Mouse (Mus musculus): ENCODE data around the gene Fam136a. TPM values are rescaled to one million over a fixed set of nuclear protein-coding genes. Genes with fewer than 3 reads are reported as not detected.
"Not testable (repeated sequence)": the region's sequence is repeated elsewhere in the genome, so short reads cannot be mapped to it uniquely, and the experiment has no call there.

Fam136a gene
- polyA plus RNA-seq, 1 experiment = 8.9 TPM

- no peak for DNase-seq (ENCODE audit: low read depth in 1 of 2, low spot score in 2 of 2)
- Histone ChIP-seq H3K27ac (ENCODE audit: insufficient read depth, low read length) (no peak overlapping the region), H3K4me1 (ENCODE audit: control insufficient read depth, insufficient read depth, insufficient read length) (peaks cover 4% of the 10 kb centered on the region; the same call in 1 of the 2 replicates), H3K27me3 (ENCODE audit: control insufficient read depth, insufficient read depth, low read length) (no peaks in the 10 kb centered on the region), H3K36me3 (ENCODE audit: control insufficient read depth, insufficient read depth, low read length) (peaks cover 6% of the 10 kb centered on the region), H3K4me3 (ENCODE audit: extremely low read depth, insufficient read depth, insufficient read length) (peak overlapping the region; percentile 90)
- TF ChIP-seq CTCF (IDR thresholded peaks at IDR 0.05; ENCODE audit: extremely low read depth, insufficient read depth, insufficient read length, insufficient replicate concordance) (no peak), POLR2A (IDR thresholded peaks at IDR 0.05; ENCODE audit: low read depth, low read length) (no peak)
- WGBS = 3% methylated on average over 12 of the region's 12 CpGs
Measured at GRCm38 (mm10) chr6:86371950-86372516, 6.6 kb downstream of the Fam136a start.

- TF ChIP-seq POLR2A (IDR thresholded peaks at IDR 0.05; ENCODE audit: low read depth, low read length) (no peak), CTCF (IDR thresholded peaks at IDR 0.05; ENCODE audit: extremely low read depth, insufficient read depth, insufficient read length, insufficient replicate concordance) (no peak)
- WGBS = 94% methylated on average over 6 of the region's 6 CpGs
- H3K36me3 ChIP-seq (ENCODE audit: control insufficient read depth, insufficient read depth, low read length) = peaks cover 17% of the 10 kb centered on the region
- H3K4me3 ChIP-seq (ENCODE audit: extremely low read depth, insufficient read depth, insufficient read length) = no peak overlapping the region
- no peaks in the 10 kb centered on the region for H3K27me3 ChIP-seq (ENCODE audit: control insufficient read depth, insufficient read depth, low read length)
- H3K4me1 ChIP-seq (ENCODE audit: control insufficient read depth, insufficient read depth, insufficient read length) = peaks cover 4% of the 10 kb centered on the region; the same call in 1 of the 2 replicates
- H3K27ac ChIP-seq (ENCODE audit: insufficient read depth, low read length) = no peak overlapping the region
- DNase-seq (ENCODE audit: low read depth in 1 of 2, low spot score in 2 of 2) = no peak
Measured at GRCm38 (mm10) chr6:86373556-86373955, 8.1 kb downstream of the Fam136a start.

- TF ChIP-seq POLR2A (IDR thresholded peaks at IDR 0.05; ENCODE audit: low read depth, low read length) (no peak), CTCF (IDR thresholded peaks at IDR 0.05; ENCODE audit: extremely low read depth, insufficient read depth, insufficient read length, insufficient replicate concordance) (no peak)
- no peaks in the 10 kb centered on the region for H3K4me1 ChIP-seq (ENCODE audit: control insufficient read depth, insufficient read depth, insufficient read length)
- no peak overlapping the region for H3K4me3 ChIP-seq (ENCODE audit: extremely low read depth, insufficient read depth, insufficient read length)
- peaks cover 19% of the 10 kb centered on the region for H3K36me3 ChIP-seq (ENCODE audit: control insufficient read depth, insufficient read depth, low read length)
- 91% methylated on average over 3 of the region's 3 CpGs for WGBS
- no peaks in the 10 kb centered on the region for H3K27me3 ChIP-seq (ENCODE audit: control insufficient read depth, insufficient read depth, low read length)
- H3K27ac ChIP-seq (ENCODE audit: insufficient read depth, low read length) = no peak overlapping the region
- no peak for DNase-seq (ENCODE audit: low read depth in 1 of 2, low spot score in 2 of 2)
Measured at GRCm38 (mm10) chr6:86378341-86378740, 12.9 kb downstream of the Fam136a start.

DNA sequence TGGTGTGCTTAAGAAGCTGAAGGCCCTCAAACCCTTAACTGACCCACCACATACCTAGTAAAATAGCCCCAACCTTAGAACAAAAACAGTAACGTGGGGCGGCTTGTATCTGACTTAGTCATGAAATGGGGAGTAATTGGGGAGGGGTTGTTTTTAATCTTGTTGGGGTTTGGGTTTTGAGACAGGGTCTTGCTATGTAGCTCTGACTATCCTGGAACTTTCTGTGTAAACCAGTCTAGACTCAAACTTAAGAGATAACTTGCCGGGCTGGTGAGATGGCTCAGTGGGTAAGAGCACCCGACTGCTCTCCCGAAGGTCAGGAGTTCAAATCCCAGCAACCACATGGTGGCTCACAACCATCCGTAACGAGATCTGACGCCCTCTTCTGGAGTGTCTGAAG is 14.7 kb downstream of the Fam136a start:
- 80% methylated on average over 8 of the region's 8 CpGs for WGBS
- H3K27me3 ChIP-seq (ENCODE audit: control insufficient read depth, insufficient read depth, low read length) = not testable (repeated sequence)

GRCm38 (mm10) chr6:86382551-86382950 is 17.1 kb downstream of the Fam136a start:
- Histone ChIP-seq H3K27me3 (ENCODE audit: control insufficient read depth, insufficient read depth, low read length) (no peaks in the 10 kb centered on the region), H3K4me3 (ENCODE audit: extremely low read depth, insufficient read depth, insufficient read length) (no peak overlapping the region), H3K27ac (ENCODE audit: insufficient read depth, low read length) (no peak overlapping the region), H3K4me1 (ENCODE audit: control insufficient read depth, insufficient read depth, insufficient read length) (no peaks in the 10 kb centered on the region), H3K36me3 (ENCODE audit: control insufficient read depth, insufficient read depth, low read length) (peaks cover 12% of the 10 kb centered on the region)
- no peak for DNase-seq (ENCODE audit: low read depth in 1 of 2, low spot score in 2 of 2)
- TF ChIP-seq CTCF (IDR thresholded peaks at IDR 0.05; ENCODE audit: extremely low read depth, insufficient read depth, insufficient read length, insufficient replicate concordance) (no peak), POLR2A (IDR thresholded peaks at IDR 0.05; ENCODE audit: low read depth, low read length) (no peak)

More for the DNA sequence above, 14.7 kb downstream of the Fam136a start:
- not testable (repeated sequence) for DNase-seq (ENCODE audit: low read depth in 1 of 2, low spot score in 2 of 2); H3K27ac ChIP-seq (ENCODE audit: insufficient read depth, low read length); H3K4me3 ChIP-seq (ENCODE audit: extremely low read depth, insufficient read depth, insufficient read length); H3K4me1 ChIP-seq (ENCODE audit: control insufficient read depth, insufficient read depth, insufficient read length)
- H3K36me3 ChIP-seq (ENCODE audit: control insufficient read depth, insufficient read depth, low read length) = peaks cover 19% of the 10 kb centered on the region

GRCm38 (mm10) chr6:86383370-86383769 is 17.9 kb downstream of the Fam136a start:
- DNase-seq (ENCODE audit: low read depth in 1 of 2, low spot score in 2 of 2) = no peak
- Histone ChIP-seq H3K36me3 (ENCODE audit: control insufficient read depth, insufficient read depth, low read length) (peaks cover 5% of the 10 kb centered on the region), H3K27ac (ENCODE audit: insufficient read depth, low read length) (no peak overlapping the region), H3K4me1 (ENCODE audit: control insufficient read depth, insufficient read depth, insufficient read length) (no peaks in the 10 kb centered on the region), H3K27me3 (ENCODE audit: control insufficient read depth, insufficient read depth, low read length) (no peaks in the 10 kb centered on the region), H3K4me3 (ENCODE audit: extremely low read depth, insufficient read depth, insufficient read length) (no peak overlapping the region)
- TF ChIP-seq POLR2A (IDR thresholded peaks at IDR 0.05; ENCODE audit: low read depth, low read length) (no peak), CTCF (IDR thresholded peaks at IDR 0.05; ENCODE audit: extremely low read depth, insufficient read depth, insufficient read length, insufficient replicate concordance) (no peak)
- WGBS = 66% methylated on average over 16 of the region's 16 CpGs

GRCm38 (mm10) chr6:86384692-86385091 is 19.2 kb downstream of the Fam136a start:
- H3K4me3 ChIP-seq (ENCODE audit: extremely low read depth, insufficient read depth, insufficient read length) = no peak overlapping the region
- DNase-seq (ENCODE audit: low read depth in 1 of 2, low spot score in 2 of 2) = no peak
- no peak overlapping the region for H3K27ac ChIP-seq (ENCODE audit: insufficient read depth, low read length)
- 78% methylated on average over 4 of the region's 4 CpGs for WGBS
- H3K4me1 ChIP-seq (ENCODE audit: control insufficient read depth, insufficient read depth, insufficient read length) = no peaks in the 10 kb centered on the region
- H3K27me3 ChIP-seq (ENCODE audit: control insufficient read depth, insufficient read depth, low read length) = no peaks in the 10 kb centered on the region
- TF ChIP-seq POLR2A (IDR thresholded peaks at IDR 0.05; ENCODE audit: low read depth, low read length) (no peak), CTCF (IDR thresholded peaks at IDR 0.05; ENCODE audit: extremely low read depth, insufficient read depth, insufficient read length, insufficient replicate concordance) (no peak)
- peaks cover 7% of the 10 kb centered on the region for H3K36me3 ChIP-seq (ENCODE audit: control insufficient read depth, insufficient read depth, low read length)

Measured in spleen, adult 2 months (tissue).